Mouse (Mus musculus): ENCODE data around the gene Gpc1.
A peak's percentile ranks its signal among the peaks of the same experiment; 100 is the strongest.

Gpc1 gene

DNA sequence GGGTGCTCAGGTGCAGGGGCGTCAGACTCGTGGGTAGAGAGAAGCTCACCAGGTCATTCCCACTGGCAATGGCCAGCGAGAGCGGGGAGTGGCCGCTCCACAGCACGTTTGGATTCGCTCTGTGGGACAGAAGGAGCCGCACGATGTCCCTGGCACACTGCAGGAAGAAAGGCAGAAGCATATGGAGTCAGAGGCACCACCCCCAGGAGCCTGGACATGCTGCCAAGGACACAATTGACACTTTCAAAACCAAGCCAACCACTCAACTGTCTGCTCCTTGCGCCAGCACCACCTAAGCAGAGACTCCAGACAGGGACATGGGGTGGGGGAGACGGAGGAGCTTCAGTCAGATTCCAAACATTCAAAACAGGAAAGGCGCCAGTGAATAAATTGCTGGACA is 47.8 kb downstream of the Gpc1 start:
- DNase-seq (ENCODE audit: low spot score): no peak

DNA sequence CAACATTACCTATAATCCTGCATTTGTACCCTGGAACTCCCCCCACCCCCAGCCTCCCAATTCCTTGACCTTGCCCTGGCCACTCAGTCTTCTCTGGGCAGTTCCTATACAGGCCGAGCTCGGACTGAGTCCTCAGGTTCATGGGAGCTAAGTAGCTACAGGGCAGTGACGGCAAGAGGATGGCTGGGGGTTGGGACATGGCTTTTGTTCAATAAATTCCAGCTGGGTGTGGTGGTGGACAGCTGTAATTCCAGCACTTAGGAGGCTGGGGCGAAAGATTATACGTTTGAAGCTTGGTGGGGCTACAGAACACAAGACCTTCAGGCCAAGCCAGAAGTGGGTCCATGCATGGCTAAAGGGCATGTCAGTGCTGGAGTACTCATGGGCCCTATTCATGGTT is 48.7 kb downstream of the Gpc1 start:
- no peak for DNase-seq (ENCODE audit: low spot score)

DNA sequence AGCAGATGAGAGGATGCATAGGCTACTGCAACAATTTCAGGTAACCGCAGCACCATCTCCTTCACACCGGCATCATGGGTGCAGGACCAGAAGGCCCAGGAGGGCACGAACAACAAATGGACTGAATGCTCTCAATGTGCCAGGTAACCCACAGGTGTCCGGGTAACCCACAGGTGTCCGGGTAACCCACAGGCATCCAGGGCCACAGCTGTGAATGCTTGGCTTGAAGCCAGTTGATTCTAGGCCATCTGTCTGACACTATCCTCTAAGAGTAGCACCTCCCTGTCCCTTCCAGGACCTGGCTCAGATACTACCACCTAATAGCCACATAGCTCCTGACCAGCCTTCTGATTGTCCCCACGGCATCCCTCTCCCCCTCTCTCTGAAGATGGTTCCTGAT is 50.5 kb downstream of the Gpc1 start:
- DNase-seq (ENCODE audit: low spot score): no peak

DNA sequence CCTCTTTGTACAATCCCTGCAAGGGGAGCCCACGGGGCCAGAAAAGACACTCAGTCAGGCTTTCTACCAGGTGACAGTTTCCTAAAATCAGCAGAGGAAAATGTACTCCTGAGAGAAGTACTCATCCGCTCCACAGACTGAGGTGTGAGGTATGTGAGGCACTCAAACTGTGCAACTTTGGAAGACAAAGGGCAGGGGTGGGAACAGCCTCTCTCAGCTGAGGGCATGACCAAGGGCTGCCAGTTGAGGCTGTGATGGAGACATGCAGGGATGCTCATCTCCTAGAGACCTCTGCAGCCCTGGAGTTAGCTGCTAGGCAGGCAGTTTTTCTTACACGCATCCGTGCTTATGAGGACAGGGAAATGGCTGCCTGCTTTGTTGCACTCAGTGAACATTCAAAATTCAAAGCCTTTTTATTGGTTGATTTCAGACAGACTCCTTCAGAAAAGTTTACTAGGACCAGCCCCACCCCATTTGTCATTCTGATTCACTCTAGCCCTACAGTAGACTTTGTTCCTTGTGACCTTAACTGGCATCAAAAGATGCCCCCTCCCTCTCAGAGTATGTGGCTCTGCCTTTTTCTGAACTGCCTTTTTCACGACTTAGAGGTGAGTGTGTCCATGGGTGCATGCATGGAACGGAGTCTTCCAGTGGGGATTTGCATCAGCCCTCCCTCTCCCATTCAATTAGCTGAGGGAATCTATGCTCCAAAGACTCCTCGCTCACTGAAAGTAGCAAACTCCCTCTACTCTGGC is 57.6 kb downstream of the Gpc1 start:
- no peak for DNase-seq (ENCODE audit: low spot score)

DNA sequence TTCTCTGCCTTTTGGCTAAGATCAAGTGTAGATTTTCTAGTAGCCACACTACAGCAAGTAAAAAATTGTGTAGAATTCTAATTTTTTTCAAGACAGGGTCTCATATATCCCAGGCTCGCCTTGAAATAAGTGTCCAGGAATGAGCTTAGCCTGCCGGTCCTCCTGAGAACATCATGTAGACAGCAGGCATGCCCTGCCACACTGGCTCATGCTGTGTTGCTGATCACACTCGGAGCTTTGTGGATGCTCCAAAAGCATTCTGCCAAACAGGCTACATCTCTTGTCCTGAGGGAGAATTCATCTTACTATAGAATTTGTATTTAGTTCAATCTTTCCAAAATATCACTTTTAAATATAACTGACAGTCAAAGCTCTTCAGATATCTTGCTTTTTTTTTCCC is 61.3 kb downstream of the Gpc1 start:
- DNase-seq (ENCODE audit: low spot score): no peak

DNA sequence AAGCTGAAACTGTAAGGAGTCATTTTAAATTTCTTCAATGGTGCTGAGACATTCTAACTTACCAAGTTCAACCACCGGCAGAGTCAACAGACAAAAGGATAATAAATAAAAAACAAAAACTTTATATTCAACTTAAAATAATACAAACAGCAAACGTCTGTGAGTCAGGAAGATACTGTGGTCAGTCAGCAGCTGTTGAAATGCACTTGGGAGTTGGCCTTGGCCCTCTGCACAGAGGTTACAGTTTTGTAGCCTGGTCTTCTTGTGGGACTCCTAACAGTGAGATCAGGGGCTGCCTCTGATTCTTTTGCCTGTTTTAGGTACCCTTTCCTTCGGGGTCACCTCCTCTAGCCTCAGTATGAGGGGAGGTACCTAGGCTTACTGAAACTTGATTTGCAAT is 62.5 kb downstream of the Gpc1 start:
- no peak for DNase-seq (ENCODE audit: low spot score)

DNA sequence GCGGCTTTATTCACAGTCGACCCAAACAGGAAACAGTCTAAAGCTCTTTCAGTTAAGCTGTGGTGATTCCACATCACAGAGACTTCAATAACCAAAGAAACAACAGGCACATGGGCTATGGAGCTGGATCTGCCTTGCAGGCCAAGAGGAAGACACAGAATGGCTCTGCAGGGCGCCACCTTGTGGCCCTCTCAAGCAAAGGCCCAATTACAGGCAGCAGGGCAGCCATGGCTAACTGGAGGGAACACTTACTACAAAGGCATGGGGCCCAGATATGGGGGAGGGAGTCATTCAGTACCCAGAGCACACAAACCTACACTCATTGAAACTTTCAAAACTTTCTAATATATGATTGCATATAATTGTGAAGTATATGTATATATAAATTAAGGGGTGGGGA is 63.6 kb downstream of the Gpc1 start:
- DNase-seq (ENCODE audit: low spot score): peak; percentile 76

DNA sequence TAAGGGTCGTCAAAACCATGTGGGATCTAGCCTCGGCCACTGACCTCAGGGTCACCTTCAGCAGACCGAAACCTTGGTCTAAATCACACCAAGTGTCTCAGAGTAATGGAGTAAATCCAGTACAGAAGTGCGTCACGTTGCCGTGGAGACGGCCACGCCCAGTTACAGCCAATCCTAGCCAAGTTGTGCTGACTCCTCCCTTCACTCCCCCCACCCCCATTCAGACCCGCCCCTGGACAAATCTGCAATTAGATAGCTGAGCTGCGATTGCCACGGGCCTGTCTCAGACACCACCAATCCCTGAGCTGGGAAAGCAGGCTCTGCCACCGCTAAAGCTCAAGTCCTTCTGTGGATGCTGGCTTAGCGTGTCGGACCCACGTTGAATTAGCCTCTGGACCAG is 71.3 kb downstream of the Gpc1 start, which contains the start of gene Ankmy1:
Gene Ankmy1 (minus strand): TSS at position 121 of the 400 bp plus-strand sequence.
- DNase-seq (ENCODE audit: low spot score): no peak

DNA sequence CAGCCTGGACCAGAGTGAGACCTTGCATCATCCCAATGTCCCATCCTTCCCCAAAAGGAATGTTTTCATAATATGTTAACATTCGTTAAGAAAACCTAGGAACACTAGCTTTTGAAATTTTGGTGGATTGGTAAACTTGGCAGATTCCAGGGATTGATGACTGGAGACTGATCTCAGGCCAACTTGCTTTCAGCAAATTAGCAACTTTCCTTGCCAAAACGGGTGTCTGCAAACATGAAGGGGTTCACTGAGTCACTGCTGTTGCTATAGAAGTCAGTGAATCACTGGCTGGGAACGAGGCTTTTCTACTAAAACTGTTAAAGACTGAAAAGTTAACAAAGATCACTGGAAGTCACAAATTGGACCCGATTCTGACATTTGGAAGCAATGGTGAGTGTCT is 72.2 kb downstream of the Gpc1 start:
- DNase-seq (ENCODE audit: low spot score): peak; percentile 20

DNA sequence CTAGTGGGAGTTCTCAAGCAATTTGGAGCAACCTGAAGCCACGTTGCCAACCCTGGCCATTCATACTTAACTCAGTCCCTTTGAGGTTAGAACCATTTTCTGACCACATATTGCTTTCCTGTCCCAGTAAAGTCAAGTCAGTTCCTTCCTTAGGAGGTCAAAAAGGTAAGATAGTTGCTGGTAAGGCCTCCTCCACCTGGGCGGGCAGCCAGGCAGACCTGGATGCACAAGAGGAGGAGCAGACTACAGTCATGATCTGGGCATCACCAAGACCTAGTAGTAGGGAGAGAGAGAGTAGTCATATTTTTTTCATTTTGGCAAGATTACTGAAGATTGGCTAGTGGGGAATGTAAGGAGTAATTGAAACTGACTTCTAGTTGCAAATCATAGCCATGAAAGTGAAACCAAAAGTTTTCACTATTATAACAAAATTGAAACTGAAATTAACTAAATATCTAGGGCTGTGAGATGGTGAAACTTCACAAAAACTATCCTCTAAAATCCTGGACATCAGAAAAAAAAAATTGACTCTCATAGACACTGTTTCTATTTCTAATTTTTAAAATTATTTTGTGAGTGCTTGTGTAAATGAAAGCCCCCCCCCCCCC is 74.4 kb downstream of the Gpc1 start:
- no peak for DNase-seq (ENCODE audit: low spot score)

DNA sequence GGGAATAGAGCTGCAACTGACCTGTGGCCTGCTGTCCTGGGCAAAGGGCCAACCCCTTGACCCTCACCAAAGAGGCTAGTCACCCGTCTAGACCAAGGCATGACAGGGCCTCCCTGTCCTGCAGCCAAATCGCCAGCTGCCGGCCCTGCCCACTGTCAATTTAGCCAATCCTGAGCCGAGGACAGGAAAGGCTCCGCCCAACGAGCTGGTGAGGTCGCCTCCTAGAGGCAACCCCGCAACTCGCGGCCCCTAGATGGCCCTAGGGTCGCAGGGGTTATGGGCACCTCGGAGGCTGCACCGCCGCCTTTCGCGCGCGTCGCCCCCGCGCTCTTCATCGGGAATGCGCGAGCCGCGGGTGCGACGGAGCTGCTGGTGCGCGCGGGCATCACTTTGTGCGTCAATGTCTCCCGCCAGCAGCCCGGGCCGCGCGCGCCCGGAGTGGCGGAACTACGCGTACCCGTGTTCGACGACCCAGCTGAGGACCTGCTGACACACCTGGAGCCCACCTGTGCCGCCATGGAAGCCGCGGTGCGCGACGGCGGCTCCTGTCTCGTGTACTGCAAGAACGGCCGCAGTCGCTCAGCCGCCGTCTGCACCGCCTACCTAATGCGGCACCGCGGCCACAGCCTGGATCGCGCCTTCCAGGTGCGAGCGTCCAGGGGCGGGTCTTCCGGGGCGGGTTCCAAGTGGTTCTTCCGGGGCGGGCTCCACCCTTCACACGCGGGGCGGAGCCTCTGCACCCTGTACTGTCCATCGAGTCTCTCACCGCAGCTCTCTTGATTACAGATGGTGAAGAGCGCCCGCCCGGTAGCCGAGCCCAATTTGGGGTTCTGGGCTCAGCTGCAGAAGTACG is 75.6 kb downstream of the Gpc1 start, which contains the start of gene Dusp28:
Gene Dusp28 (plus strand): TSS at position 203 of the 853 bp plus-strand sequence.
- DNase-seq (ENCODE audit: low spot score): peak; percentile 57

DNA sequence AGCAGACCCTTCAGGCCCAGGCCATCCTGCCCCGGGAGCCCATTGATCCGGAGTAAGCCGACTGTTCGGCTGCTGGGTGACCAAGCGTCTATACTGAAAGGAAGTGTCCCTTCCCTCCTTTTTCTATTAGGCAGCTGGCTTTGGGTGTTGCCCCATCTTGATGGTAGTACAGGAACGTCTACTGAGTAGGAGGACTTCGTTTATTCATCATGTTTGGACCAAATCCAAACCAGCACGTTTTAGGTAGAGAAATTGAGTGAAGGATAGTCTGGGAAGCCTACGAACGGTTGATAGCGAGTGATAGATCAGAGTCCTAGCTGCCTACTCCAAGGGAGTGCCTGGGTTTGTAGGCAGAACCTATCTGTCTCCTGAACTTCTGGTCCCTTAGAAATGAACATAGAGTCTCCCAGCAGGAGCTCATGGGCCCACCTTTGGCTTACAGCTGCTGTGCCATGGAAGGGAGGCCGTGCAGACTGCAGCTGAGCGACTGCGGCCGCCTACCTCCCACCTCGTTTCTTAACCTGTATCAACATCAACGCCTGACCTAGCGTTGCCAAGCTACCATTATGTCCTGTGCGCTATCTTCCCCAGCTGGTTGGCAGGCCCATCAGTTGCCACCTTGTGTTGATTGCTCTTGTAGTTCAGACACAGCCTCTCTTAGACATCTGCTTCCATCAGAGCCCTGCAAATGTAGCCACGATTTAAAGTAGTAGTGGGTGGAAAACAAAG is 76.4 kb downstream of the Gpc1 start:
- no peak for DNase-seq (ENCODE audit: low spot score)

DNA sequence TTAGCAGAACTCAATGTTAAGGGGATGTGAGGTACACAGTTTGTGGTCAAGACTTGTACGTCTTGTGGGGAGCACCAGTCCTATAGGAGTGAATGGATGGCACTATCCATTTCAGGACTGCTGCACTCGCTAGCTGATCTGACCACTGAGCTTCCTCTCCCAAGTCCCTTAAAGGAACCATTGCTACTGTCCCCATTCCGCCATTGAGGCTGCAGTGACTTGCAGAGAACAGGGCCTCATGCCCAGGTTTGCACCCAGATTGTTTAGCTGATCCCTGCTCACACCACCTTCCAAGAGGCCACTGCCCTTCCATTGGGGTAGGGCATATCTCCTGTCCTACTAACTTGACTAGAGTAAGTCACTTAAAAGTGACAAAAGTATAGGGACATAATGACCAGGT is 77.2 kb downstream of the Gpc1 start:
- DNase-seq (ENCODE audit: low spot score): no peak

DNA sequence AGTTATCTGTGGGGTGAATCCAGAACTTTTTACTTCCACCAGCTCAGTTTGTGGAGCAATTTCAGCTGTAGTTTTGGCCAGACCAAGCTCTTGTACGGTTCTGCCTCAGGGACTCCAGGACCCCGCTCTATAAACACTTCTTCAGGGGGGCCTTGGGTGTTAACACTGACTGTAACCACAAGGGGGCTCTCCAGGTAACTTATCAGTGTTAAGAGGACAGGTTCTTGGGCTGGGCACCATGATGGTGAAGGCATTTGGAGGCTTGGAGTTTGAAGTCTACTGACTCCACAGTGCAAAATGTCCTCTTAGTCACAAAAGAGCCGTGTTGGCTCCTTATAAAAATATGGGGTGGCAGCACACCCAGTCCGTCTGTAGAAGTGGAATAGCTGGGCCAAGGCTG is 77.6 kb downstream of the Gpc1 start:
- DNase-seq (ENCODE audit: low spot score): no peak

Data from adipocyte (in vitro differentiated cells).